In genomic region chr4:123219720-123220357, GRCm38 (mm10) we compare ENCODE assay signal across 8 mouse cellular contexts. TPM values are rescaled to one million over a fixed set of nuclear protein-coding genes. Genes with fewer than 3 reads are reported as not detected.
DNase-seq lines count a peak whose midpoint lies in the region; ATAC-seq and TF ChIP-seq lines count a peak whose summit lies in the region.

No protein-coding gene starts in this region.

- WGBS in forebrain, embryonic 13.5 days, result 71% methylated on average over 15 of the region's 15 CpGs
- 79% methylated on average over 15 of the region's 15 CpGs for WGBS in hindbrain, embryonic 10.5 days
- WGBS in lung, embryonic 16.5 days, result 64% methylated on average over 15 of the region's 15 CpGs

- TF ChIP-seq EP300 in MEL (IDR thresholded peaks at IDR 0.05; ENCODE audit: low read depth in 1 of 2, low read length in 2 of 2), result no peak

- H3K9ac ChIP-seq in MEL (ENCODE audit: control insufficient read depth, low read depth, low read length, poor library complexity, severe bottlenecking), result no peak overlapping the region
- H3K9ac ChIP-seq in forebrain, embryonic 13.5 days, result no peak overlapping the region
- no peak overlapping the region for H3K9ac ChIP-seq in lung, embryonic 16.5 days (ENCODE audit: low read length)

- no peak overlapping the region for H3K27ac ChIP-seq in MEL (ENCODE audit: control insufficient read depth, low read depth, low read length)
- H3K27ac ChIP-seq in forebrain, embryonic 13.5 days, result no peak overlapping the region
- no peak overlapping the region for H3K27ac ChIP-seq in hindbrain, embryonic 10.5 days
- H3K27ac ChIP-seq in lung, embryonic 16.5 days (ENCODE audit: low read length), result no peak overlapping the region

- H3K4me3 ChIP-seq in MEL (ENCODE audit: control insufficient read depth in 1 of 2, insufficient read depth in 1 of 2, low read depth in 2 of 2, low read length in 2 of 2), result no peak overlapping the region
- H3K4me3 ChIP-seq in forebrain, embryonic 13.5 days, result no peak overlapping the region
- H3K4me3 ChIP-seq in hindbrain, embryonic 10.5 days, result no peak overlapping the region
- no peak overlapping the region for H3K4me3 ChIP-seq in lung, embryonic 16.5 days (ENCODE audit: low read length)

- peak; percentile 59 for DNase-seq in MEL (ENCODE audit: low read depth, low spot score)
- DNase-seq in c-Kit-positive CD71-positive TER-119-positive erythroid progenitor cells, embryonic 14.5 days (ENCODE audit: low spot score), result peak; percentile 46
- peak; percentile 78 for DNase-seq in hindbrain, embryonic 10.5 days (ENCODE audit: low spot score)
- DNase-seq in layer of hippocampus, postnatal 10 days (ENCODE audit: low spot score in 2 of 2), result peak; percentile 82 to 86
- peak; percentile 66 for DNase-seq in right cerebral cortex, adult 18-20 months
- DNase-seq in urinary bladder, adult 2 months (ENCODE audit: low spot score), result peak; percentile 59

- H3K27me3 ChIP-seq in MEL (ENCODE audit: control insufficient read depth in 1 of 2, insufficient read depth in 2 of 2, low read length in 2 of 2), result peaks cover 0 to 3% of the 10 kb centered on the region in 2 experiments; a peak in 2 of 4 replicates
- no peaks in the 10 kb centered on the region for H3K27me3 ChIP-seq in forebrain, embryonic 13.5 days
- H3K27me3 ChIP-seq in hindbrain, embryonic 10.5 days (ENCODE audit: insufficient read depth, poor library complexity, severe bottlenecking), result peaks cover 10% of the 10 kb centered on the region; the same call in 1 of the 2 replicates
- no peaks in the 10 kb centered on the region for H3K27me3 ChIP-seq in lung, embryonic 16.5 days (ENCODE audit: control insufficient read depth, insufficient read depth, low read depth, low read length)

- H3K4me1 ChIP-seq in MEL (ENCODE audit: control insufficient read depth in 1 of 2, insufficient read depth in 2 of 2, low read length in 2 of 2), result no peaks in the 10 kb centered on the region
- peaks cover 6% of the 10 kb centered on the region; the same call in 1 of the 2 replicates for H3K4me1 ChIP-seq in forebrain, embryonic 13.5 days
- H3K4me1 ChIP-seq in hindbrain, embryonic 10.5 days (replicated peaks), result peaks cover 15% of the 10 kb centered on the region; the same call in 1 of the 2 replicates
- no peaks in the 10 kb centered on the region for H3K4me1 ChIP-seq in lung, embryonic 16.5 days (replicated peaks; ENCODE audit: control insufficient read depth, insufficient read depth, low read length)

- TF ChIP-seq POLR2A in MEL (IDR thresholded peaks at IDR 0.05; ENCODE audit: control insufficient read depth in 1 of 2, insufficient read depth in 1 of 2, low read depth in 1 of 2, low read length in 2 of 2, poor library complexity in 1 of 2), result no peak

- H3K36me3 ChIP-seq in MEL (ENCODE audit: control insufficient read depth in 1 of 2, insufficient read depth in 2 of 2, low read length in 2 of 2), result no peaks in the 10 kb centered on the region
- H3K36me3 ChIP-seq in forebrain, embryonic 13.5 days (ENCODE audit: poor library complexity, severe bottlenecking), result no peaks in the 10 kb centered on the region
- no peaks in the 10 kb centered on the region for H3K36me3 ChIP-seq in hindbrain, embryonic 10.5 days
- no peaks in the 10 kb centered on the region for H3K36me3 ChIP-seq in lung, embryonic 16.5 days (ENCODE audit: control insufficient read depth, insufficient read depth, low read length)

- peak; percentile 90 to 98 (median 94) for TF ChIP-seq CTCF in MEL (IDR thresholded peaks at IDR 0.05 in 2 of 3, conservative IDR thresholded peaks at IDR 0.05 in 1 of 3; ENCODE audit: control insufficient read depth in 1 of 3, insufficient read depth in 1 of 3, low read depth in 2 of 3, low read length in 3 of 3, poor library complexity in 1 of 3, severe bottlenecking in 1 of 3)

- TF ChIP-seq RAD21 in MEL (IDR thresholded peaks at IDR 0.05; ENCODE audit: low read depth, low read length), result peak; percentile 86

- ATAC-seq in forebrain, embryonic 13.5 days, result peak; percentile 85; the same call in 1 of the 2 replicates
- peak; percentile 79 for ATAC-seq in lung, embryonic 16.5 days (ENCODE audit: low read depth)

- H3K9me3 ChIP-seq in MEL (replicated peaks; ENCODE audit: insufficient read depth, low read length), result no peaks in the 10 kb centered on the region
- no peaks in the 10 kb centered on the region for H3K9me3 ChIP-seq in forebrain, embryonic 13.5 days (replicated peaks)
- no peaks in the 10 kb centered on the region for H3K9me3 ChIP-seq in hindbrain, embryonic 10.5 days
- H3K9me3 ChIP-seq in lung, embryonic 16.5 days (ENCODE audit: control insufficient read depth, low read length), result no peaks in the 10 kb centered on the region

- no peak overlapping the region for H3K4me2 ChIP-seq in forebrain, embryonic 13.5 days
- H3K4me2 ChIP-seq in lung, embryonic 16.5 days (ENCODE audit: low read depth, low read length), result no peak overlapping the region

- H3K79me2 ChIP-seq in MEL (ENCODE audit: control insufficient read depth, insufficient read depth, low read length, poor library complexity), result no peaks in the 10 kb centered on the region

TF ChIP-seq in MEL, 35 proteins besides CTCF, POLR2A, EP300 and RAD21:
- TF ChIP-seq SIN3A (IDR thresholded peaks at IDR 0.05; ENCODE audit: low read length) (no peak), UBTF (IDR thresholded peaks at IDR 0.05; ENCODE audit: borderline replicate concordance, insufficient read depth, low read depth, low read length) (no peak), BHLHE40 (IDR thresholded peaks at IDR 0.05; ENCODE audit: borderline replicate concordance, low read depth, low read length) (0 out of 2 replicates have a peak, but pooled peaks have one; percentile 31), ZC3H11A (IDR thresholded peaks at IDR 0.05; ENCODE audit: low read depth, low read length) (peak; percentile 49), SMC3 (IDR thresholded peaks at IDR 0.05; ENCODE audit: low read depth, low read length) (peak; percentile 81)

RNA-seq across cellular contexts. Expression of gene Heyl, which starts 13.5 kb away (rescaled TPM):
- not detected in 2 replicates for total RNA-seq in MEL (2012; rRNA removed)
- not detected for polyA plus RNA-seq in MEL (2012; ENCODE audit: insufficient read depth in 1 of 2, insufficient read length in 2 of 2, low read depth in 1 of 2, low replicate concordance in 2 of 2, missing spikeins in 1 of 2)
- polyA plus RNA-seq in forebrain, embryonic 13.5 days (2015; fragmentation: Nextera tagmentation; extraction: Ambion mirVana), result 3.8 and 4.1 TPM in 2 replicates
- 11.5 and 21.7 TPM in 2 replicates for polyA plus RNA-seq in hindbrain, embryonic 10.5 days (2016; fragmentation: Nextera tagmentation; extraction: Ambion mirVana)
- total RNA-seq in layer of hippocampus, postnatal 10 days (2021), result 1 to 10 TPM; 7.3 to 8.5 TPM
- 26.2 and 31.8 TPM in 2 replicates for polyA plus RNA-seq in lung, embryonic 16.5 days (2015; fragmentation: Nextera tagmentation; extraction: Ambion mirVana)
- polyA plus RNA-seq in urinary bladder, adult 2 months (2012; rRNA removed), result 2.0 and 3.3 TPM in 2 replicates

RNA-seq across cellular contexts. Expression of gene Nt5c1a, which starts 18.5 kb away (rescaled TPM):
- not detected in 2 replicates for total RNA-seq in MEL (2012; rRNA removed)
- not detected for polyA plus RNA-seq in MEL (2012; ENCODE audit: insufficient read depth in 1 of 2, insufficient read length in 2 of 2, low read depth in 1 of 2, low replicate concordance in 2 of 2, missing spikeins in 1 of 2)
- polyA plus RNA-seq in forebrain, embryonic 13.5 days (2015; fragmentation: Nextera tagmentation; extraction: Ambion mirVana), result 0.24 TPM in 1 of 2 replicates, not detected in the other
- not detected in 2 replicates for polyA plus RNA-seq in hindbrain, embryonic 10.5 days (2016; fragmentation: Nextera tagmentation; extraction: Ambion mirVana)
- total RNA-seq in layer of hippocampus, postnatal 10 days (2021), result 1 to 10 TPM; 6.9 to 7.4 TPM
- 0.18 TPM in 1 of 2 replicates, not detected in the other for polyA plus RNA-seq in lung, embryonic 16.5 days (2015; fragmentation: Nextera tagmentation; extraction: Ambion mirVana)
- polyA plus RNA-seq in urinary bladder, adult 2 months (2012; rRNA removed), result 0.04 and 0.22 TPM in 2 replicates

RNA-seq across cellular contexts. Expression of gene Hpcal4, which starts 36.8 kb away (rescaled TPM):
- not detected in 2 replicates for total RNA-seq in MEL (2012; rRNA removed)
- polyA plus RNA-seq in MEL (2012; ENCODE audit: insufficient read depth in 1 of 2, insufficient read length in 2 of 2, low read depth in 1 of 2, low replicate concordance in 2 of 2, missing spikeins in 1 of 2), result not detected
- polyA plus RNA-seq in forebrain, embryonic 13.5 days (2015; fragmentation: Nextera tagmentation; extraction: Ambion mirVana), result 7.7 and 10.8 TPM in 2 replicates
- 0.41 and 0.52 TPM in 2 replicates for polyA plus RNA-seq in hindbrain, embryonic 10.5 days (2016; fragmentation: Nextera tagmentation; extraction: Ambion mirVana)
- total RNA-seq in layer of hippocampus, postnatal 10 days (2021), result 100 to 1,000 TPM; 222 to 231 TPM
- 0.16 and 0.19 TPM in 2 replicates for polyA plus RNA-seq in lung, embryonic 16.5 days (2015; fragmentation: Nextera tagmentation; extraction: Ambion mirVana)
- 0.12 TPM in 2 replicates for polyA plus RNA-seq in urinary bladder, adult 2 months (2012; rRNA removed)

RNA-seq across cellular contexts. Expression of gene Pabpc4, which starts 42.3 kb away (rescaled TPM):
- 330 and 394 TPM in 2 replicates for total RNA-seq in MEL (2012; rRNA removed)
- 100 to 1,000 TPM in 1 of 2 experiments, not detected in 1; 684 TPM for polyA plus RNA-seq in MEL (2012; ENCODE audit: insufficient read depth in 1 of 2, insufficient read length in 2 of 2, low read depth in 1 of 2, low replicate concordance in 2 of 2, missing spikeins in 1 of 2)
- 27.7 and 28.6 TPM in 2 replicates for polyA plus RNA-seq in forebrain, embryonic 13.5 days (2015; fragmentation: Nextera tagmentation; extraction: Ambion mirVana)
- polyA plus RNA-seq in hindbrain, embryonic 10.5 days (2016; fragmentation: Nextera tagmentation; extraction: Ambion mirVana), result 36.2 and 51.2 TPM in 2 replicates
- 10 to 100 TPM; 47.0 to 49.9 TPM for total RNA-seq in layer of hippocampus, postnatal 10 days (2021)
- 25.4 and 28.2 TPM in 2 replicates for polyA plus RNA-seq in lung, embryonic 16.5 days (2015; fragmentation: Nextera tagmentation; extraction: Ambion mirVana)
- 46.1 and 56.9 TPM in 2 replicates for polyA plus RNA-seq in urinary bladder, adult 2 months (2012; rRNA removed)
